Mouse (Mus musculus) kidney, postnatal 4 days (tissue): ENCODE measurements around the gene Bub1.
A peak's percentile ranks its signal among the peaks of the same experiment; 100 is the strongest.

ENCODE experiments used
- DNase-seq, 2 experiments: peaks; one replicate each; pipeline ENCODE4 v3.0.0; 2021; ENCODE audit warnings: mixed read lengths in 2 of 2

The Bub1 gene

DNA sequence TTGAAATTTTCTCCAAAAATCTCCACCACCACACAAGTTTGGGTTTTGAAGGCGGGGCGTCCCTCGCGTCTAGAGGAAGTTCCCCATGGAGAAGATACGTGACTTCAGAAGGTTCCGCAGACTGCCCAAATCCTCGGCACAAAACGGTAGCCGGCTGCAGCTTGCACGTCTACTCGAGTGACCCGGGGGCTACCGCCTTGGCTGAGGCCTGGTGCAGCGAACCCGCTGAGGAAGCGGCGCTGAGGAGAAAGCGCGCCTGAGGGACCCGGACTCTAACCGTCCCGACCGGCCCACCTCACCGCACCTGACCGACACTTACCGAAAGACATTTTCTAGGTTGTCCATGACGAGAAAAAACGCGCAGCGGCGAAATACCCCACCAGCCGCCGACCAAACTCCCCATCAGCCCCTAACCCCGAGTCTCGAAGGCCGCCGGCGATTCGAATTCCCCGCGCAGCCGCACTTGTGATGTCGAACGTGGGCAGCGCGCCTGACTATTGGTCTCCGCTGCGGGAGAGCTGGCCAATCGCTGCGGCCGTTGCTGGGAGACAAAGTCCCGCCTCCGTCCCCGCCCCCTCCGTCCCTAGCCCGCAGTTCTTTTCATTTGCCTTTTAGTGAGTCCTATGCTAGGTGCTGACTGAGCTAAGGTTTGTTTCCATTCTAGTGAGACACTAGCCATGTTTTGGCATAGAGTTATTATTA lies at the start of gene Bub1:
Gene Bub1, minus strand, starts transcription at position 465 of the 702 bp plus-strand sequence.
- DNase-seq: peak; percentile 98

DNA sequence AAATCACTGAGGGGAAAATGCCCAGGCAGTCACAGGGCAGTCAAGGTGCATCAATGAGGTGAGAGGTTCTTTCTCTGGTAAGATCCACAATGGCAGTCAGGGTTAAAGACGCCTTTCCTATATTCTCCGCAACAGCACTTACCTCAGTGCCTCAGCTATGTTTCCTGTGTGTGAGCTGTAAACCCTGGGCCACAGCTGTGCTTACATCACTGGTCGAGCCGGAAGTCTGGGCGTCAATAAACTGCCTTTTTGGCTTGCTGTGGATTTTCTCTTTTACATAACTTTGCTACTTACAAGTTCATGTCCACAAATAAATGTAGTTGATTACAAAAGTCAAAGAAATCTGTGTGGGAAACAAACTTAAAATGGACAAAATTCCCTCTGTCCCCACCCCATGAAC lies 49.4 kb upstream of the Bub1 start:
- no peak for DNase-seq

DNA sequence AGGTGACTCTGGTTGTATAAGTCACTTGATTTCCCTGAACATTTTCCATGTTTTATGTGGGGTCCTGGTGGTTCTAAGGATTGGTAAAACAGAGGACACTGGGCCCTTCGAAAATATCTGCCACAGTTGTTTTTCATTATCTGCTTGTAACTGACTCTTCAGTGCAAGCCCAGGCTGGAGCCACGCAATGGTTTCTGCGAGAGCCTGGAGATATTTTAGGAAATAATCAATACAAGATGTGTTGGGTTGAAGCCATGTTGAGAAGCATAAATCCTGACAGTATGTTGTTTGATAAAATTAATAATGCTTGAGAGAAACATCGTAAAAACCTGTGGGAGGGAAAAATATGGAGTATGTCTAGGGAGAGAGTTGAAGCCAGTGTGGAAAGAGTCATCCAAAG lies 32.7 kb upstream of the Bub1 start:
- no peak for DNase-seq

DNA sequence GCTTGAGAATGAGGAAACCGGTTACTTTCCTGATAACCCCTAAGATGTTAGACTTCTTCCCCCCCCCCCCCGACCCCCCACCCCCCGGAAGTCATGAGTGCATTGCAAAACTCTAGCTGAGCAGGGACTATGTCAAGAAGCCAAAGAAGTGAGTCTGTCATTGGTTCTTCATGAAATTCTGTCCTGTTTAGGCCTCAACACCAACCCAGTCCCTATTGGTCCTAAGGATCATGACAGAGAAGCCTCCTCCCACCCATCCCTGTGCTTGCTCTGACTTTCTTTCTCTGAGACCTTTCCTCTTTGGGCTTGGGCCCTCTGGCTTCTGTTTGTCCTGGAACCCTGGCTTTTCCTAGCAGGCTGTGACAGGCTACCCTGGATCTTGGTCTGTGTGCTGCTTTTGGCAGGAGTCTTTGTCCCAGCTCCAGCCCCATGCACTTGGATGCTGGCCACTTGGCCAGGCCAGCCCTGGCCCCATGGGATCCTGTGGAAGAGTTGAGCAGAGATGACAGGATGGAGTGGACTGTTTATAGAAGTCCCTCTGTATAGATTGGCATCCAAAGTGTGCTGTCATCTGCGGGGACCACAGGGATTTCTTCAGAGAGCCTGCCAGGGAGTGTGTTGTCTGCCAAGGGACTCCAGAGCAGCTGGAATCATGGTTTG lies 22.8 kb upstream of the Bub1 start:
- peak; percentile 77 to 84 for DNase-seq

DNA sequence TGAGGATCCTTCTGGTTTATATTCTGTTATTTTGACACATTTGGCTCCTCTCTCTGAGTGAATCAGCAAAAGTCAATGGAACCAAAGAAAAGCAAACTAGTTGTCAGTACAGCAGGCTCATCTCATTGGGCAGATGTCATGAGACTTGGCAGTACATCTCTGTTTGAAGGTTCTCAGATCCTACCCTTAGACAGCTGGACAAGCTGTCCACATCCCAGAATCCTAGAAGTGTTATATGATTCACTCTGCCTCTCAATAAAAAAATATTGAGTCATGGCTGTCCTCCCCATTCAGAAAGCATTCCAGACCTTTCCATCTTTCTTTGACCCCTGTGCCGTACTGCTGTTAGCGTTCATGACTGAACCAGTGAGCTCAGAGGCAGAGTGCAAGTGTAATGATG lies 18.7 kb upstream of the Bub1 start:
- DNase-seq: no peak

DNA sequence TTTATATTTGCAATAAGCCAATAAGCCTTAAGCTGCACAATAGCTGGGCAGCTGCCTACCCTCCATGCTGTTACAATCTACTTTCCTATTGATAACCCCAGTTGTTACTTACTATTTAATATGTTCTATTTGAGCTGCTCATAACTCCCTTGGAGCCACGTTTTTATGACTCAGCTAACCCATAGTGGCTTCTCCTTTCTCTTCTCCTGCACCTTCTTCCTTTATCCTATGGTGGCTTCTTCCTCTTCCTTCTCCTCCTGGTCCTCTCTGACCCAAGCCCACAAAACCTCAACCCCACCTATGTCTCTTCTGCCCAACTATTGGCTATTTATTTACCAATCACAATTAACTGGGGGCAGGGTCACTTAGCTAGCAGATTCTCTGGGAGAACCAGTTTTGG lies 14.9 kb upstream of the Bub1 start:
- DNase-seq: no peak

DNA sequence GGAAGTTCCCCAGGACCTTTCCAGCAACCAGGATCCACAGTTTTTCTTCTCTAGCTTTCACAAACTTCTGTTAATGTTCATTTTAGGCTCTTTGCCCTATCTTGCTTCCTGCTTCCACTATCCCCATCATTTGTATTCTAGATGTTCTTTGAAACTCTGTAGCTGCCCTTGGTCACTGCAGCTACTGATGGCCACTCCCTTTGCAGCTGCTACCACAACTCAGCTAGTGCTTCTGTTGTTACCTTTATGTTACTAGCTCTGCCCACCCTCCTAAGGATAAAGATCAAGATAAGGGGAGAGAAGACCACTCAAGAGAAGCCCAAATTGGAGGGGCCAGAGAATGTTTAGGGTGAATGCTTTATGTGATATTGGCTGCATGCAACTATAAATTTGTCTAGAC lies 14.3 kb upstream of the Bub1 start:
- no peak for DNase-seq

DNA sequence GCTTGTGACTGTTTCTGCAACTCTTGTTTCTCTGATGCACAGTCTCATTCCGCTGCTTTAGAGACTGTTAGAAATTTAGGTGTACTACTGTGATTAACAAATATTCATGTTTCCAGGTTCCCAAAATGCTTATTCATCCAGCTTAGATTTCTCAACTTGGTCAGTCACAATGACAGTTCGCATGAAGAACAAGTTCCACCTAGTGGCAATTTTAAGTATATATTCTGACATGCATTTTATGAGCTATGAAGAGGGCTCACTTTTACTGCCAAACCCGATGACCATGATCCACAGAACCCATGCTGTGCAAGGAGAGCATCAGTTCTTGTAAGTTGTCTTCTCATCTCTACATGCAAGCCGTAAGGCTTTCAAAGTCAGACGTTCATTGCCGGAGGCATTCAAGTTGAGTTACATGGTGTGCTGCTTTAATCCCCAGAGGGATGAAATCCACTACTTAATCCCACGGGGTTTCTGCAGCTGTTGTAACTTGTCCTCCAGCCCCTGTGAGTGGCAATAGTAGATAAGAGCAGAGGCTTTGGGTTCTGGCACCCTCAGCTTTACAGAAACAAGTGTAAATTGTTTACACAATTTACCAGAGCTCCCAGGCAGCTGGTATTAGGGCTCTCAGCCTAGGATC lies 13.8 kb upstream of the Bub1 start:
- DNase-seq: no peak

DNA sequence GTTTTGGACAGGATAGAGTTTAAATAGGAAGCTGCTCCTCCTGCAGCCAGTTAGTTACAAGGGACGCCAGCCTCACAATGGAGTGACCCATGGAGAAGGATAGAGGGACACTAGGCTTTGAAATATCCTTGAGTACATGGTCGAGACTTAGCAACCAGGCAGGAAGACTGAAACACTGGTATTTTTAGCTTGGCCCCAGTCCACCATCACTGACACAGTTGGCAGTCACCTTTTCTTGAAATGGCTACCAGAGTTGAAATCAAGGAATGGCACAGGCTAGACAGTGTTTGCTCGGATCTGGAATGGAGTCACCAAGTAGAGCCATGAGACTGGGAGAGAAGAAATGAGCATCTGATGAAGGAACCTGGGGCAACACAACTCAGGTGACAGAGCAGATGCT lies 10.8 kb upstream of the Bub1 start:
- no peak for DNase-seq

DNA sequence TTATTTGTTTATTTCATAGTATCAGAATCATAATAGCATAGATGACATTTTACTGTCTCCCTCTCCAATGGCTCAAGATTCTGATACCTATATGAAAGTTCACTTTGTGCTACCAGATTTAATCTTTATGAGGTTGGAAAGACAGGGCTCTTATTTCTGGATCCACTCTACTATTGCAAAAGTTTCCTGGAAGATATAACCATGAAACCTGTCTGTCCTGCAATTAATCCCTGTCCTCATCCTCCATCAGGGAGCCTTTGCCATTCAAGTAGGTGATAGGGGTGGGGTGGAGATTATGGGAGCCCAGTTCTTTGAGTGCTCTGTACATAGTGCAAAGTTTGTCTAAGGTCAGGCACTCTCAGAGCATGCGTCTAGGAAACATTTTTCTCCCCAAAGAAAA lies 9.7 kb upstream of the Bub1 start:
- DNase-seq: no peak

DNA sequence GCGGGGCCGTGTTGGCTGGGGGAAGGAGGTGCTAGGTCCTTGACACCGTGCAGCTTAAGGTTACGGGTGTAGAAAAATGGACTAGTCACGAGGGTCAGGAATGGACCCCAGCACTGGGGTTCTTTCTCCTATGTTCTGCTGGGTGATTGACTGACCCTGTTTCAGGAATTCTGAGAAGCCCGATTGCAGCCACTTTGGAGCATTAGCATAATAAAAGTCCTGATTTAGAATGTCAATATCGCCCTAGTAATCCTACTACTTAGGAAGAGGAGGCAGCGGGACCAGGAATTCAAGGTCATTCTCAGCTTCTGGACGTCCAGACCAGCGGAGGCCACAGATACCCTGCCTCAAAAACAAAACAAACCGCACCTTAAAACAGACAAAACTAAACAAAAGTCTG lies 7.8 kb upstream of the Bub1 start:
- DNase-seq: no peak

DNA sequence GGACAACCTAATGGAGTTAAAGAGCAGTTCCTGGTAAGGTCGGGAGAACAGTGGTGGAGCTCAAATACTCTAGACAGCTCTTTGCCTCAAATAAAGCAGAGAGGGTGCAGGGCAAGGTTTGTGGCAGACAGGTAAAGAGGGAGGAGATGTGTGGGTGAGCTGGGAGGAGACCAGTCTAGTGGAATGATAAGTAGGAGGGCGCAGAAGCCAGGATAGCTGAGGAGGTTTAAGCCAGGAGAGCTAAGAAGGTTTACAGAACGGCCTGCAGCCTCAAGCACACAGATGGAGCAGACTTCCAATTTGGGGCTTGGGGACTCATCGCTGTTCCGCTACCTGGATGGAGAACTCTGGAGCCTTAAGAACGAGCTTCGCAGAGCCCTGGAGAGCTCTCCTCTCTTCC lies 6.9 kb upstream of the Bub1 start, which contains the start of gene Acoxl:
Gene Acoxl, plus strand, starts transcription at position 301 of the 400 bp plus-strand sequence.
- no peak for DNase-seq

DNA sequence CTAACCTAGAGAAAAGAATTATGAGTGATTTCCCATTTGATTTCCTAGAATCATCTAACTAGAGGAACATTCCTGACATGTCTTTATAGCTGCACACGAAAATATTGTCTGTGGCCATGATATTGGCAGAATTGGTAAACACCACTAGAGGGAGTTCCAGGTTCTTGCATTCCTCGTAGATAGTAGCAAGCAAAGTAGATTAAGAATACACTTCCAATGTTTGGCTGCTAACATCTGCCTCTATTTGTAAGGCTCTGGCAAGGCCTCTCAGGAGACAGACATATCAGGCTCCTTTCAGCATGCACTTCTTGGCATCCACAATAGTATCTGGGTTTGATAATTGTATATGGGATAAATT lies 1.1 kb upstream of the Bub1 start:
- DNase-seq: no peak

DNA sequence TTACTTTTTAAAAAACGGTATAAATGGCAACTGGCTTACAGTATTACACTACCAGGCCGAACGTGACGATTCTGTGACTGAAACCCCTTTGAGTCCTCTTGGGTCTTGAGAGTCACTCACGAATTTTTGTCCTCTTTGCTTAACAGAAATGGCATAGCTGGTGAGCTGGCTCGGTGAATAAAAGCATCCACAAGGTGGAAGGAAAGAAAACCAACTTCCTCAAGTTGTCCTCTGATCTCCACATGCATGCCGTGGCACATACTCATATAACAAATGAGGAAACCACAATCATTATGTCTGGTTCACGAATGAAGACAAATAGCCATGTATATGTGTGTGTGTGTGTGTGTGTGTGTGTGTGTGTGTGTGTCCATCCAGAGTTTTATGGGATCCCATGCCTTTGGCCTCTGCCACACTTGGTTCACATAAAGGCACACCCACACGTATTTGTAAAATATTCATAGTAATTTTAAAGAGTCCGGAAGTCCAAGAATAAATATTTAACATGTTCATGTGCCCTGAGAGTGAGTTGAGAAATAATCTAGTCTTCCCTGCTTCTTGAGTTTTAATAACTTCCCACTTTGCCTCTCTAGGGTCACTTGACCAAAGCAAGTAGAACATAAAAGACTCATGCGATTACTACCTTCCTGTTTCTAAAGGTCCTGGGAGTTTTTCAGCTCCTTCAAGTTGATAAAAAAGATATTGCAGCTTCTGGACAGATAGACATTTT lies 603 bp upstream of the Bub1 start:
- no peak for DNase-seq

DNA sequence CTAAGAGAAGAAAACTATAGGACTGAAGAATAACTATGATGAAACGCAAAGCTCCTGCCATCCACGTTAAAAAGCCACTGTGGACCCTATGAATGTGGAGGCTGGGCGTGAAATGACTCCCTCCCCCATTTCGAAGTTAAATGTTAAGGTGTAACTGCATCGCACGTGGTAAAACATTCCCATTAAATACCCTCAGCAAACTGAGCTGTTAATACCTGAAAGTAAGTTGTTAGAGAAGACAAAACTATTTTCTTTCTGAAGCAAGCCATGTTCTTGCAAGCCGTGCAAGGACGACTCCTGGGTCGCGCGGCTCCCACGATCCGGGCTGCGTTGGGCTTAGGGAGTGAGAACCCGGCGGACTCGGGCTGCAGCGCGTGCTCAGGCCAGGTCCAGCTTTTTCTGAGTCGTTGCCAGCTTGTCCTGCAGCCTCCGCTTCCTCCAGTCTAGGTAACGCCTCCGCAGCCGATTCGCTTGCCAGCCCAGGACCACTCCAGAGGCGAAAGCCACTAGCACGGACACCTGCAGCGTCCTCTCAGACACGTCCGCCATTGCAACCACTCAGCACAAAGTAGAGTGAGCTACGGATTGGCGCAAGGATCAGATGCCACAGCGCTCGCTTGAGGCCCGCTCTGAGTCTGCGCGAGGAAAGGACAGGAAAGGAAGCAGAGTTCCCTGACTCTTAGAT lies 39.6 kb downstream of the Bub1 start, which contains the start of gene Mtln:
Gene Mtln, minus strand, starts transcription at position 570 of the 685 bp plus-strand sequence.
- peak; percentile 91 to 94 for DNase-seq

DNA sequence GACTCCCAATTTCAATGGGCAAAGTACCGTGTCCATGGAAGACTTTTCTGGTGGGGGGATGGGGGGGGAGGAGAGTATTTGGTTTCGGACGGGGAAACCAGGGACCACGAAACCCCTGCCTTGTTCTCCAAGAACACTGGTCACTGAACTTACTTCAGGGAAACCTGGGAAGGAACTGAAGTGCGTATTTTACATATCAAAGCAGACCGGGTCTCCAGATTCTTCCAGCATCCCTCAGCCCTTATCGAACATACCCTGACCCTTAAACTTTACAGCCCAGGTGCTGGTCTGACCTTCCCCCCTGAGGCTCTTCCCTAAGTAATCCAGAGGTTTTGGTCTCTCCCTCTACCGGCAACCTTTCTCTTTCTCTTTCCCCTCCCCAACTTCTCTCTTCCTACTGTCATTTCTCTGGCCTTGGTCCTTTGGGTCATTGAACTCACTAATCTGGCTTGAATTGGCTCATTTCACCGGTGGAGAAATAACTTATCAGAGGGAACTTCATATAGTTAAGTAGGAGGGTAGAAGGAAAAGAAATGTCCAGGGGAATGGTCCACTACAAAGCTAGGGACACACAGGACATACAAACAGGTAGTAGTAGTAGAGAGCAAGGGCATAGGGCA lies 41.9 kb downstream of the Bub1 start:
- DNase-seq: no peak

DNA sequence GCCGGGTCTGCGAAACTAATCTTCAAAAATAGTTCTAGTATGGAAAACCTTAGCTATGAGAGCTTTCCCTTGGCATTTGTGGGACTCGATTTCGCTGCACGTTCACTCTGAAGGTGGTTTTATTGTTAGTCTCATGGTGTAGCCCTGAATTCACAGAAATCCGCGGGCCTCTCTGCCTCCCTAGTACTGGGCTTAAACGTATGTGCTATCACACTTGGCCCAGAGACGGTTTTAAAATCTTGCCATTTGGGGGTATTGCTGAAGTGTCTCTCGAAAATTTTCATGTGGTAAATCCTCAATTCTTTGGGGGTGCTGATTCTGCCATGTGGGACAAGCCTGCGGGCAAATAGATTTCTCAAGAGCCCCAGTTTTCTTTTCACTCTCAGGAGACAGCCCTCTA lies 42.5 kb downstream of the Bub1 start:
- peak in 1 of 2 experiments; percentile 41 for DNase-seq

DNA sequence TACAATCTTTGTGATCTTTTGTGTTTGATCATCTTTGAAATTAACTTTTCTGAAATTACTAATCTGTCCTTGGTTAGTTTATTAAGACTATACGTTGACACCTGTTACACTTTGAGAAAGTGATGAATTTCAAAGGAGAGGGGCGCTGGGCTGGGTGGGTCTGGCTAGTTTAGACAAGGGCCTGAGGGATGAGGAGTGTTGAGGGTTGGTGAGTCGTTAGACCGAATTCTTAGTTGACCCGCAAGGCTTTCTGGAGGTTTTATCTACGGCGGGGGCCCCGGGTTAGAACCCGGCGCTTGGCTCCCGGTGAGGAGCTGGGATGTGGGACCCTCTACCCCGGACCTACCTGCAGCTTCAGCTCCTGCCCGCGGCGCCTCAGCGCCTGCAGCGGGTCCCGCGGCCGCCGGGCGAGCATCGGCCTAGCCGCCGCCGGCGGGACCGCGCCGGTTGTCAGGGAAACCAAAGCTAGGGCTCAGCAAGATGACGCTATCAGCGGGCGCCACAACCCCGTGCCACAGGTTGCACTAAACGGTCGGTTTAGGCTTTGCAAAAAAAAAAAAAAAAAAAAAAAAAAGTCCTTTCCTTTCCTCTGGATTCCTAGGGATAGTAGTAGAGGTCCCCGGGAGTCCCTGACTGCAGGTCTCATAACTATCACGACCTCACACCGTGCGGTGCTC lies 43.1 kb downstream of the Bub1 start, which contains the start of gene Nphp1:
Gene Nphp1, minus strand, starts transcription at position 458 of the 677 bp plus-strand sequence.
- peak; percentile 93 to 94 for DNase-seq

DNA sequence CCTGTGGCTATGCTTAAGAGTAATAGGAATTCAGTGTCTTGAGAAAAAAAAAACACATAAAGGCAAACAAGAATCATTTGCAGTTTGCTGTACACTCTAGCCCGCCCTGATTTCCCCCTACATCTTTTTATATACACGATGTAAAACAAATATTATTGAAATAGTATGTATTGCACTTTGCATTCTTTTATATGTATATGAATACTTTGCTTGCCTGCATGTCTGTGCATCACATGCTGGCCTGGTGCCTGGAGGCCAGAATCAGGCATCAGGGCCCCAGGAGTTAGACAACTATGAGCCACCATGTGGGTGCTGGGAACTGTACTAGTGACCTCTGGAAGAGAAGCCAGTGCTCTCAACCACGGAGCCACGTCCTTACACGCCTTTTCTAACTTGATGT lies 44.4 kb downstream of the Bub1 start:
- DNase-seq: no peak

DNA sequence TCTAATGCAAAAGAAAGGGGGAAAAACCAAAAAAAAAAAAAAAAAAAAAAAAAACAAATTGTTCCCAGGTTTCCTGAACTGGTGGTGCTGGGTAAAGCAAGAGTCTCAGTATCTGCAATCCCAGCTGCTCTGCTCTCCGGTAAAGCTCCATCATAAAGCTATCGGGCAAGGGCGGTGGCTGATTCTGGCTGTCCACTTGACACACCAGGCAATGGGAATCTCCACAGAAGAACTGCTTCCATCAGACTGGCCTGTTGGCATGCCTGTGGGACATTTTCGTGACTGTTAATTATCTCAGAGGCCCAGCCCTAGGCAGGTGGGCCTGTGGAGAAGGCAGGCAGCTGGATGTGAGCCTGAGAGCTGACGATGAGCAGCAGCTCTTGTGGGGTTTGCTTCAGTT lies 53.2 kb downstream of the Bub1 start:
- DNase-seq: no peak

DNA sequence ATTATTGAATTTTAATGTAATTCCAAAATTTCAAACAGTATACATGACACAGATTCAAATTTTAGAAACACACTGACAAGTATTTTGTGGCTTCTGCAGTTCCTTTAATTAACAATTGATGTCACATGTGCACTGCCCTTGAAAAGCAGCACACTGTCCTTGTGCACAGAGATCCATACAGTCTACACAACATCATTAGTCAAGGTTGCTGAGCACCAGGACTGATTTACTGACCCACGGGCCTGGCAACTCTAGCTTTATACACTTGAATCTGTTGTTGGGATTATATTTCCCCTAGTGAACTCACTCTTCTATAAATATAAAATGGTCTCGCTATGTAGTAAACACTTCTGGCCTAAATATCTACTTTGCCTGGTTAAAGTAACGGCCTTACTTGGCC lies 56.7 kb downstream of the Bub1 start:
- DNase-seq: no peak

DNA sequence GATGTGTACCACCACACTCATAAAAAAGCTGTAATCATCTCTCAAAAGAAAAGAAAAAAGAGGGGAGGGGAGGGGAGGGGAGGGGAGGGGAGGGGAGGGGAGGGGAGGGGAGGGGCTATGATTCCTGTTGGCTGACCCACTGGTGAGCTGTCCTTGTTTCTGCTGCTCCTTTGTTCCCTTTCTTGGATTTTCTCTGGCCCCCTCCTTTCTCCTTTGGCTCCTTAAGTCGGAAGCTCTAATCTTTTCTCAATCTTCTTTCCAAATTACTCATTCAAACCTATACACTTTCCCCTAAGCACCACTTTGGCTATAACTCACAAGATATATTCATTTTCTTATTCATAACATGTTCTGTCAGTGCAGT lies 57.1 kb downstream of the Bub1 start:
- no peak for DNase-seq
